ENCODE assay signal across 8 mouse cellular contexts in genomic region chr6:48444310-48445180, GRCm38 (mm10). TPM values are rescaled to one million over a fixed set of nuclear protein-coding genes. Genes with fewer than 3 reads are reported as not detected.
A peak's percentile ranks its signal among the peaks of the same experiment; 100 is the strongest.
DNase-seq lines count a peak whose midpoint lies in the region; ATAC-seq and TF ChIP-seq lines count a peak whose summit lies in the region.

No protein-coding gene starts in this region.

- peak overlapping the region; percentile 64 for H3K9ac ChIP-seq in MEL (ENCODE audit: control insufficient read depth, low read depth, low read length, poor library complexity, severe bottlenecking)
- H3K9ac ChIP-seq in forebrain, embryonic 11.5 days (ENCODE audit: low read length) = peak overlapping the region; percentile 84
- H3K9ac ChIP-seq in heart, postnatal 0 days (replicated peaks; ENCODE audit: low read depth, low read length) = peak overlapping the region; percentile 83

- H3K27ac ChIP-seq in MEL (ENCODE audit: control insufficient read depth, low read depth, low read length) = no peak overlapping the region
- H3K27ac ChIP-seq in forebrain, embryonic 11.5 days (ENCODE audit: low read depth, low read length) = peak overlapping the region; percentile 84
- H3K27ac ChIP-seq in heart, postnatal 0 days (ENCODE audit: low read depth) = peak overlapping the region; percentile 91

- H3K36me3 ChIP-seq in MEL (ENCODE audit: control insufficient read depth in 1 of 2, insufficient read depth in 2 of 2, low read length in 2 of 2) = no peaks in the 10 kb centered on the region
- H3K36me3 ChIP-seq in forebrain, embryonic 11.5 days (ENCODE audit: control insufficient read depth, insufficient read depth, low read length) = no peaks in the 10 kb centered on the region
- peaks cover 14% of the 10 kb centered on the region; the same call in 1 of the 2 replicates for H3K36me3 ChIP-seq in heart, postnatal 0 days (replicated peaks; ENCODE audit: control insufficient read depth, insufficient read depth, low read length)

- peaks cover 0 to 2% of the 10 kb centered on the region in 2 experiments; a peak in 1 of 4 replicates for H3K27me3 ChIP-seq in MEL (ENCODE audit: control insufficient read depth in 1 of 2, insufficient read depth in 2 of 2, low read length in 2 of 2)
- H3K27me3 ChIP-seq in forebrain, embryonic 11.5 days (ENCODE audit: control insufficient read depth, insufficient read depth, low read length) = peaks cover 2% of the 10 kb centered on the region; the same call in 1 of the 2 replicates
- H3K27me3 ChIP-seq in heart, postnatal 0 days (ENCODE audit: control insufficient read depth, insufficient read depth, low read length) = no peaks in the 10 kb centered on the region

- no peaks in the 10 kb centered on the region for H3K4me1 ChIP-seq in MEL (ENCODE audit: control insufficient read depth in 1 of 2, insufficient read depth in 2 of 2, low read length in 2 of 2)
- H3K4me1 ChIP-seq in forebrain, embryonic 11.5 days (replicated peaks; ENCODE audit: control insufficient read depth, insufficient read depth, low read length) = peaks cover 14% of the 10 kb centered on the region
- no peaks in the 10 kb centered on the region; the same call in 1 of the 2 replicates for H3K4me1 ChIP-seq in heart, postnatal 0 days (ENCODE audit: control insufficient read depth, insufficient read depth)

- H3K4me2 ChIP-seq in forebrain, embryonic 11.5 days (ENCODE audit: low read depth, low read length, severe bottlenecking) = peak overlapping the region; percentile 96
- H3K4me2 ChIP-seq in heart, postnatal 0 days (ENCODE audit: low read depth, low read length) = peak overlapping the region; percentile 99

- no peak for TF ChIP-seq EP300 in MEL (IDR thresholded peaks at IDR 0.05; ENCODE audit: low read depth in 1 of 2, low read length in 2 of 2)
- 0 out of 2 replicates have a peak, but pooled peaks have one; percentile 21 for TF ChIP-seq EP300 in heart, postnatal 0 days (IDR thresholded peaks at IDR 0.05; ENCODE audit: low read depth)

- ATAC-seq in forebrain, embryonic 11.5 days (replicated peaks; ENCODE audit: low FRiP score) = peak; percentile 80
- peak; percentile 65 for ATAC-seq in heart, postnatal 0 days (ENCODE audit: insufficient read depth, low read depth)
- ATAC-seq in erythroid progenitor cell, adult 5-6 weeks (replicated peaks; ENCODE audit: low FRiP score, poor library complexity, severe bottlenecking) = no peak

- WGBS in forebrain, embryonic 11.5 days = under 1% methylated on average over 31 of the region's 34 CpGs
- WGBS in heart, postnatal 0 days = under 1% methylated on average over 32 of the region's 34 CpGs

- peak overlapping the region; percentile 64 to 78 for H3K4me3 ChIP-seq in MEL (ENCODE audit: control insufficient read depth in 1 of 2, insufficient read depth in 1 of 2, low read depth in 2 of 2, low read length in 2 of 2)
- peak overlapping the region; percentile 74 for H3K4me3 ChIP-seq in forebrain, embryonic 11.5 days (ENCODE audit: low read depth, low read length)
- peak overlapping the region; percentile 88 for H3K4me3 ChIP-seq in heart, postnatal 0 days (ENCODE audit: low read depth, low read length)

- no peak for TF ChIP-seq CTCF in MEL (IDR thresholded peaks at IDR 0.05 in 2 of 3, conservative IDR thresholded peaks at IDR 0.05 in 1 of 3; ENCODE audit: control insufficient read depth in 1 of 3, insufficient read depth in 1 of 3, low read depth in 2 of 3, low read length in 3 of 3, poor library complexity in 1 of 3, severe bottlenecking in 1 of 3)
- TF ChIP-seq CTCF in brain, embryonic 14.5 days (IDR thresholded peaks at IDR 0.05; ENCODE audit: borderline replicate concordance, extremely low read depth, insufficient read depth, insufficient read length) = no peak
- TF ChIP-seq CTCF in heart, postnatal 0 days (IDR thresholded peaks at IDR 0.05; ENCODE audit: low read depth) = no peak

- TF ChIP-seq RAD21 in MEL (IDR thresholded peaks at IDR 0.05; ENCODE audit: low read depth, low read length) = no peak

- no peak; a peak in 1 of 4 replicates for TF ChIP-seq POLR2A in MEL (IDR thresholded peaks at IDR 0.05; ENCODE audit: control insufficient read depth in 1 of 2, insufficient read depth in 1 of 2, low read depth in 1 of 2, low read length in 2 of 2, poor library complexity in 1 of 2)
- no peak for TF ChIP-seq POLR2A in brain, embryonic 14.5 days (IDR thresholded peaks at IDR 0.05; ENCODE audit: borderline replicate concordance, extremely low read depth, insufficient read depth, insufficient read length, poor library complexity, severe bottlenecking)

- no peaks in the 10 kb centered on the region for H3K79me2 ChIP-seq in MEL (ENCODE audit: control insufficient read depth, insufficient read depth, low read length, poor library complexity)

- no peaks in the 10 kb centered on the region for H3K9me3 ChIP-seq in MEL (replicated peaks; ENCODE audit: insufficient read depth, low read length)
- H3K9me3 ChIP-seq in forebrain, embryonic 11.5 days (ENCODE audit: control insufficient read depth, low read length) = no peaks in the 10 kb centered on the region
- no peaks in the 10 kb centered on the region for H3K9me3 ChIP-seq in heart, postnatal 0 days (replicated peaks; ENCODE audit: control insufficient read depth, low read length)

- peak; percentile 57 for DNase-seq in MEL (ENCODE audit: low read depth, low spot score)
- peak; percentile 98 for DNase-seq in brain, embryonic 14.5 days (ENCODE audit: low read depth)
- peak; percentile 99 for DNase-seq in forebrain, embryonic 11.5 days (ENCODE audit: low spot score)
- peak; percentile 93 for DNase-seq in heart, postnatal 0 days (ENCODE audit: low spot score)
- DNase-seq in left cerebral cortex, adult 11 months (ENCODE audit: low spot score) = peak; percentile 61
- peak; percentile 89 for DNase-seq in lung, postnatal 36 days
- peak; percentile 49 to 50 for DNase-seq in right cerebral cortex, postnatal 36 days (ENCODE audit: low spot score in 2 of 2)

TF ChIP-seq in MEL, 35 proteins besides CTCF, POLR2A, EP300 and RAD21:
- TF ChIP-seq MAZ (IDR thresholded peaks at IDR 0.05; ENCODE audit: low read depth, low read length) (0 out of 2 replicates have a peak, but pooled peaks have one; percentile 43), POLR2AphosphoS2 (IDR thresholded peaks at IDR 0.05; ENCODE audit: low read length) (no peak), KAT2A (conservative IDR thresholded peaks at IDR 0.05; ENCODE audit: low read depth, low read length) (no peak)

RNA-seq across cellular contexts. Expression of gene Zfp467, which starts 1.1 kb away (rescaled TPM):
- 0.85 and 1.0 TPM in 2 replicates for total RNA-seq in MEL (2012; rRNA removed)
- 1 to 10 TPM in 1 of 2 experiments, not detected in 1; 5.7 TPM for polyA plus RNA-seq in MEL (2012; ENCODE audit: insufficient read depth in 1 of 2, insufficient read length in 2 of 2, low read depth in 1 of 2, low replicate concordance in 2 of 2, missing spikeins in 1 of 2)
- 33.5 and 37.0 TPM in 2 replicates for polyA plus RNA-seq in brain, embryonic 14.5 days (2012; rRNA removed)
- polyA plus RNA-seq in forebrain, embryonic 11.5 days (2014; fragmentation: Nextera tagmentation; extraction: Ambion mirVana) = 17.5 and 19.6 TPM in 2 replicates
- total RNA-seq in heart, postnatal 0 days (2014; rRNA removed; ENCODE audit: low replicate concordance) = 20.2 and 27.4 TPM in 2 replicates
- 22.1 and 24.6 TPM in 2 replicates for polyA plus RNA-seq in heart, postnatal 0 days (2015; fragmentation: Nextera tagmentation; extraction: Ambion mirVana)
- total RNA-seq in erythroid progenitor cell, adult 5-6 weeks (2015; ENCODE audit: low replicate concordance) = 1.3 TPM in 1 of 2 replicates, not detected in the other
- total RNA-seq in erythroid progenitor cell, adult 5-6 weeks (2017; ENCODE audit: low replicate concordance) = 5.0 TPM in 1 of 2 replicates, not detected in the other

RNA-seq across cellular contexts. Expression of gene Sspo, which starts 3.5 kb away (rescaled TPM):
- total RNA-seq in MEL (2012; rRNA removed) = not detected in 2 replicates
- not detected for polyA plus RNA-seq in MEL (2012; ENCODE audit: insufficient read depth in 1 of 2, insufficient read length in 2 of 2, low read depth in 1 of 2, low replicate concordance in 2 of 2, missing spikeins in 1 of 2)
- 1.3 and 1.7 TPM in 2 replicates for polyA plus RNA-seq in brain, embryonic 14.5 days (2012; rRNA removed)
- polyA plus RNA-seq in forebrain, embryonic 11.5 days (2014; fragmentation: Nextera tagmentation; extraction: Ambion mirVana) = 0.05 and 0.29 TPM in 2 replicates
- total RNA-seq in heart, postnatal 0 days (2014; rRNA removed; ENCODE audit: low replicate concordance) = 1.0 and 3.4 TPM in 2 replicates
- 0.15 TPM in 2 replicates for polyA plus RNA-seq in heart, postnatal 0 days (2015; fragmentation: Nextera tagmentation; extraction: Ambion mirVana)
- not detected in 2 replicates for total RNA-seq in erythroid progenitor cell, adult 5-6 weeks (2015; ENCODE audit: low replicate concordance)
- not detected in 2 replicates for total RNA-seq in erythroid progenitor cell, adult 5-6 weeks (2017; ENCODE audit: low replicate concordance)

RNA-seq across cellular contexts. Expression of gene Krba1, which starts 49.2 kb away (rescaled TPM):
- 4.8 and 4.9 TPM in 2 replicates for total RNA-seq in MEL (2012; rRNA removed)
- 1 to 10 TPM in 1 of 2 experiments, not detected in 1; 8.7 TPM for polyA plus RNA-seq in MEL (2012; ENCODE audit: insufficient read depth in 1 of 2, insufficient read length in 2 of 2, low read depth in 1 of 2, low replicate concordance in 2 of 2, missing spikeins in 1 of 2)
- polyA plus RNA-seq in brain, embryonic 14.5 days (2012; rRNA removed) = 48.0 and 52.3 TPM in 2 replicates
- 23.5 and 23.8 TPM in 2 replicates for polyA plus RNA-seq in forebrain, embryonic 11.5 days (2014; fragmentation: Nextera tagmentation; extraction: Ambion mirVana)
- total RNA-seq in heart, postnatal 0 days (2014; rRNA removed; ENCODE audit: low replicate concordance) = 26.8 and 33.8 TPM in 2 replicates
- 11.7 and 14.8 TPM in 2 replicates for polyA plus RNA-seq in heart, postnatal 0 days (2015; fragmentation: Nextera tagmentation; extraction: Ambion mirVana)
- total RNA-seq in erythroid progenitor cell, adult 5-6 weeks (2015; ENCODE audit: low replicate concordance) = 1.3 TPM in 1 of 2 replicates, not detected in the other
- 1.7 and 2.2 TPM in 2 replicates for total RNA-seq in erythroid progenitor cell, adult 5-6 weeks (2017; ENCODE audit: low replicate concordance)
